Mouse (Mus musculus) intestine, embryonic 16.5 days (tissue): ENCODE measurements at regions not wholly inside any gene's neighbourhood (a gene's known extent, or its start where the extent isn't known, plus 50 kb on each side); places are given as distances from the start of the nearest gene placed in this dataset.

ENCODE experiments used
- ATAC-seq: fragments of 200-750 bp; cut with Nextera tagmentation; 2 replicates; pipeline ENCODE4 v1.8.0; 2017; ENCODE audit warnings: moderate TSS enrichment, moderate library complexity
- H3K27ac ChIP-seq: fragments of 300-500 bp; sonication (generic); 2 replicates; pipeline ENCODE4 v1.5.1; 2014; ENCODE audit warnings: mild to moderate bottlenecking, low read length
- H3K27me3 ChIP-seq: fragments of 300-500 bp; sonication (generic); replicated peaks from 2 replicates; pipeline ENCODE4 v1.6.1; 2014; ENCODE audit warnings: low read length, control low read depth, mixed read lengths; ENCODE audit not compliant: control insufficient read depth, insufficient read depth
- H3K36me3 ChIP-seq: fragments of 300-500 bp; sonication (generic); 2 replicates; pipeline ENCODE4 v1.6.1; 2014; ENCODE audit warnings: low read length, control low read depth; ENCODE audit not compliant: control insufficient read depth, insufficient read depth
- H3K4me1 ChIP-seq: fragments of 300-500 bp; sonication (generic); 2 replicates; pipeline ENCODE4 v1.6.1; 2014; ENCODE audit warnings: low read length, control low read depth, mixed read lengths; ENCODE audit not compliant: control insufficient read depth, insufficient read depth
- H3K4me2 ChIP-seq: fragments of 300-500 bp; sonication (generic); 2 replicates; pipeline ENCODE4 v1.6.1; 2014; ENCODE audit warnings: low read depth, low read length, control low read depth
- H3K4me3 ChIP-seq: fragments of 300-500 bp; sonication (generic); 2 replicates; pipeline ENCODE4 v1.5.1; 2014; ENCODE audit warnings: mild to moderate bottlenecking, low read length
- H3K9ac ChIP-seq: fragments of 300-500 bp; sonication (generic); 2 replicates; pipeline ENCODE4 v1.6.1; 2014; ENCODE audit warnings: low read depth, low read length
- H3K9me3 ChIP-seq: fragments of 300-500 bp; sonication (generic); 2 replicates; pipeline ENCODE4 v1.6.1; 2016; ENCODE audit warnings: low read length, control low read depth; ENCODE audit not compliant: control insufficient read depth
- WGBS: fragments of 180-500 bp; shearing (Covaris S2); extraction: QIAGEN DNeasy Blood & Tissue Kit; methylation state at CpG from one replicate; pipeline ENCODE4 v1.1.7; 2014; 5-methylcytosine and 5-hydroxymethylcytosine counted together

GRCm38 (mm10) chr1:184281768-184282167 is 247.7 kb upstream of the 1700056E22Rik start:
- H3K27me3 ChIP-seq = no peaks in the 10 kb centered on the region
- WGBS = 34% methylated on average over 5 of the region's 5 CpGs
- no peak overlapping the region for H3K9ac ChIP-seq
- H3K4me3 ChIP-seq = no peak overlapping the region
- H3K4me2 ChIP-seq = no peak overlapping the region
- no peaks in the 10 kb centered on the region for H3K9me3 ChIP-seq
- ATAC-seq = peak; percentile 84
- H3K4me1 ChIP-seq = peaks cover 2% of the 10 kb centered on the region; the same call in 1 of the 2 replicates
- no peaks in the 10 kb centered on the region for H3K36me3 ChIP-seq
- H3K27ac ChIP-seq = peak overlapping the region; percentile 57

- Histone ChIP-seq H3K27ac (no peak overlapping the region), H3K4me1 (peaks cover 2% of the 10 kb centered on the region; the same call in 1 of the 2 replicates), H3K9ac (no peak overlapping the region), H3K4me2 (no peak overlapping the region), H3K27me3 (no peaks in the 10 kb centered on the region), H3K4me3 (no peak overlapping the region), H3K9me3 (no peaks in the 10 kb centered on the region), H3K36me3 (no peaks in the 10 kb centered on the region)
- 55% methylated on average over 10 of the region's 10 CpGs for WGBS
- no peak for ATAC-seq
Observed at GRCm38 (mm10) chr1:184279263-184279662, 245.2 kb upstream of the 1700056E22Rik start.

- ATAC-seq = peak; percentile 78
- H3K27ac ChIP-seq = peak overlapping the region; percentile 48; the same call in 1 of the 2 replicates
- H3K9ac ChIP-seq = no peak overlapping the region
Observed at GRCm38 (mm10) chr1:184277001-184277400, 242.9 kb upstream of the 1700056E22Rik start.

GRCm38 (mm10) chr1:184275877-184276276 is 241.8 kb upstream of the 1700056E22Rik start:
- H3K27me3 ChIP-seq = no peaks in the 10 kb centered on the region
- no peak overlapping the region for H3K4me3 ChIP-seq
- peak; percentile 55 for ATAC-seq
- no peak overlapping the region for H3K4me2 ChIP-seq
- 0 out of 2 replicates have a peak, but pooled peaks cover 2% of the 10 kb centered on the region for H3K4me1 ChIP-seq
- no peaks in the 10 kb centered on the region for H3K9me3 ChIP-seq
- no peak overlapping the region for H3K27ac ChIP-seq
- 48% methylated on average over 9 of the region's 9 CpGs for WGBS
- no peak overlapping the region for H3K9ac ChIP-seq
- no peaks in the 10 kb centered on the region for H3K36me3 ChIP-seq

More at GRCm38 (mm10) chr1:184277001-184277400, 242.9 kb upstream of the 1700056E22Rik start:
- Histone ChIP-seq H3K4me3 (no peak overlapping the region), H3K36me3 (no peaks in the 10 kb centered on the region), H3K4me1 (peaks cover 2% of the 10 kb centered on the region; the same call in 1 of the 2 replicates), H3K27me3 (no peaks in the 10 kb centered on the region), H3K9me3 (no peaks in the 10 kb centered on the region), H3K4me2 (no peak overlapping the region)
- WGBS = 42% methylated on average over 2 of the region's 2 CpGs

- Histone ChIP-seq H3K4me1 (0 out of 2 replicates have a peak, but pooled peaks cover 2% of the 10 kb centered on the region), H3K27ac (no peak overlapping the region), H3K9ac (no peak overlapping the region), H3K4me3 (no peak overlapping the region), H3K36me3 (no peaks in the 10 kb centered on the region), H3K4me2 (no peak overlapping the region), H3K27me3 (no peaks in the 10 kb centered on the region), H3K9me3 (no peaks in the 10 kb centered on the region)
- WGBS = 72% methylated on average over 3 of the region's 3 CpGs
- peak; percentile 59 for ATAC-seq
Observed at GRCm38 (mm10) chr1:184275396-184275795, 241.3 kb upstream of the 1700056E22Rik start.

- H3K27ac ChIP-seq = no peak overlapping the region
- no peaks in the 10 kb centered on the region for H3K27me3 ChIP-seq
- no peak overlapping the region for H3K4me3 ChIP-seq
- no peaks in the 10 kb centered on the region for H3K36me3 ChIP-seq
- WGBS = 67% methylated on average over 6 of the region's 6 CpGs
- H3K9ac ChIP-seq = no peak overlapping the region
- no peak overlapping the region for H3K4me2 ChIP-seq
- H3K4me1 ChIP-seq = 0 out of 2 replicates have a peak, but pooled peaks cover 2% of the 10 kb centered on the region
- no peak for ATAC-seq
- no peaks in the 10 kb centered on the region for H3K9me3 ChIP-seq
Observed at GRCm38 (mm10) chr1:184274704-184275103, 240.6 kb upstream of the 1700056E22Rik start.

- WGBS = 69% methylated on average over 1 of the region's 1 CpGs
- Histone ChIP-seq H3K4me2 (no peak overlapping the region), H3K27me3 (no peaks in the 10 kb centered on the region), H3K9ac (no peak overlapping the region), H3K27ac (no peak overlapping the region), H3K36me3 (no peaks in the 10 kb centered on the region), H3K4me1 (0 out of 2 replicates have a peak, but pooled peaks cover 2% of the 10 kb centered on the region), H3K4me3 (no peak overlapping the region), H3K9me3 (no peaks in the 10 kb centered on the region)
- no peak for ATAC-seq
Observed at GRCm38 (mm10) chr1:184273722-184274121, 239.6 kb upstream of the 1700056E22Rik start.

GRCm38 (mm10) chr1:184271254-184271653 is 237.2 kb upstream of the 1700056E22Rik start:
- no peaks in the 10 kb centered on the region for H3K27me3 ChIP-seq
- H3K4me2 ChIP-seq = no peak overlapping the region
- no peak overlapping the region for H3K4me3 ChIP-seq
- H3K9me3 ChIP-seq = no peaks in the 10 kb centered on the region
- no peak overlapping the region for H3K27ac ChIP-seq
- no peaks in the 10 kb centered on the region for H3K4me1 ChIP-seq
- no peak for ATAC-seq
- no peak overlapping the region for H3K9ac ChIP-seq
- WGBS = 79% methylated on average over 8 of the region's 8 CpGs
- H3K36me3 ChIP-seq = no peaks in the 10 kb centered on the region

- Histone ChIP-seq H3K4me2 (no peak overlapping the region), H3K36me3 (no peaks in the 10 kb centered on the region), H3K9ac (no peak overlapping the region), H3K27me3 (no peaks in the 10 kb centered on the region), H3K27ac (no peak overlapping the region), H3K4me3 (no peak overlapping the region), H3K4me1 (no peaks in the 10 kb centered on the region), H3K9me3 (no peaks in the 10 kb centered on the region)
- ATAC-seq = peak; percentile 75
- 13% methylated on average over 8 of the region's 8 CpGs for WGBS
Observed at GRCm38 (mm10) chr1:184266051-184266450, 231.9 kb upstream of the 1700056E22Rik start.

GRCm38 (mm10) chr1:184262975-184263374 is 228.9 kb upstream of the 1700056E22Rik start:
- H3K27me3 ChIP-seq = no peaks in the 10 kb centered on the region
- WGBS = 67% methylated on average over 2 of the region's 2 CpGs
- H3K36me3 ChIP-seq = no peaks in the 10 kb centered on the region
- H3K27ac ChIP-seq = no peak overlapping the region
- ATAC-seq = no peak
- no peaks in the 10 kb centered on the region for H3K9me3 ChIP-seq
- H3K9ac ChIP-seq = no peak overlapping the region
- H3K4me2 ChIP-seq = no peak overlapping the region
- no peaks in the 10 kb centered on the region for H3K4me1 ChIP-seq
- no peak overlapping the region for H3K4me3 ChIP-seq
